Mouse (Mus musculus) embryonic fibroblast, embryonic 13.5 days (primary cell): ENCODE data around the gene Fpr3. TPM values are rescaled to one million over a fixed set of nuclear protein-coding genes. Genes with fewer than 3 reads are reported as not detected.

ENCODE experiments used
- H3K27ac ChIP-seq: 2 replicates; pipeline ENCODE4 v1.5.1; 2012; ENCODE audit warnings: low read length, control low read depth, inconsistent platforms; ENCODE audit not compliant: insufficient read depth
- H3K4me1 ChIP-seq: 2 replicates; pipeline ENCODE4 v1.6.1; 2011; ENCODE audit warnings: low read length; ENCODE audit not compliant: control insufficient read depth, insufficient read depth
- H3K4me3 ChIP-seq: 2 replicates; pipeline ENCODE4 v1.5.1; 2011; ENCODE audit warnings: mild to moderate bottlenecking, control low read depth, low read length; ENCODE audit not compliant: insufficient read depth
- CTCF ChIP-seq: IDR thresholded peaks from 2 replicates; pipeline ENCODE4 v1.5.1; 2011; ENCODE audit warnings: mild to moderate bottlenecking, control low read depth, low read length, moderate library complexity, borderline replicate concordance; ENCODE audit not compliant: insufficient read depth
- POLR2A ChIP-seq: IDR thresholded peaks from 2 replicates; pipeline ENCODE4 v1.6.1; 2011; ENCODE audit warnings: low read depth, mild to moderate bottlenecking, control low read depth, low read length, moderate library complexity
- polyA plus RNA-seq: library from polyadenylated mRNA; stranded (reverse); fragments of >200 nt; gene quantifications from 2 replicates; pipeline ENCODE4 v1.2.4, GENCODE M21; 2011; ENCODE audit warnings: low read depth; ENCODE audit not compliant: missing spikeins, insufficient read length

The Fpr3 gene
- polyA plus RNA-seq, 1 experiment = not detected

DNA sequence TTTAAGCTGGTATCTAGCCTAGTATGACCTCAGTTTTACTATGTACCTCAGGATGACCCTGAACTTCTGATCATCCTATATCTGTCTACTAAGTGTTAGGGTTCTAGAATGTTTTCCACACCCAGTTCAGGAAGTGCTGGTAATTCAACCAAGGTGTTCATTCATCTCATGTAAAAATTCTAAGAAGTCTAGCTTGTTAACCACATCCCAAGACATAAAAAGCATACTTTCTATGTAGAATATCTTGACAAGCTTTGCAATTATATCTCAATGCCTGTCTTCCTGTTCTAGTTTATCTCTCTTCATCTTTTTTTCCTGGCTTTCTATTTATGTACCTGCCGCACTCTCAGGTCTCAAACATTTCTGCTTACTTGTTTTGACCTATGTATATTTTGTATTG, 117.1 kb downstream of the Fpr3 start:
- no peak for TF ChIP-seq CTCF
- TF ChIP-seq POLR2A = no peak
- Histone ChIP-seq H3K4me3 (no peak overlapping the region), H3K4me1 (no peaks in the 10 kb centered on the region), H3K27ac (no peak overlapping the region)

Other genes with a start within 250 kb of the Fpr3 start
- not detected in 2 replicates for gene Vmn2r90, start 184.1 kb upstream of the Fpr3 start, polyA plus RNA-seq
- gene Spaca6, start 60.7 kb upstream of the Fpr3 start, polyA plus RNA-seq = 122 and 140 TPM in 2 replicates
- gene Has1, start 32.6 kb upstream of the Fpr3 start, polyA plus RNA-seq = 0.32 TPM in 1 of 2 replicates, not detected in the other
- gene Fpr1, start 3.9 kb upstream of the Fpr3 start, polyA plus RNA-seq = not detected in 2 replicates
- not detected in 2 replicates for gene Fpr2, start within 50 bp of the Fpr3 start, polyA plus RNA-seq
- not detected in 2 replicates for gene Fpr-rs4, start 133.9 kb downstream of the Fpr3 start, polyA plus RNA-seq
- gene Vmn2r124, start 161.6 kb downstream of the Fpr3 start, polyA plus RNA-seq = not detected in 2 replicates
- gene Vmn2r91, start 197.2 kb downstream of the Fpr3 start, polyA plus RNA-seq = not detected in 2 replicates